Mouse (Mus musculus) frontal cortex, postnatal 25 days (tissue): ENCODE results near the gene Spata45.

Experiments used
- DNase-seq, 2 experiments: peaks; one replicate each; pipeline ENCODE4 v3.0.0; 2022; ENCODE audit warnings: low spot score in 2 of 2

Gene Spata45

DNA sequence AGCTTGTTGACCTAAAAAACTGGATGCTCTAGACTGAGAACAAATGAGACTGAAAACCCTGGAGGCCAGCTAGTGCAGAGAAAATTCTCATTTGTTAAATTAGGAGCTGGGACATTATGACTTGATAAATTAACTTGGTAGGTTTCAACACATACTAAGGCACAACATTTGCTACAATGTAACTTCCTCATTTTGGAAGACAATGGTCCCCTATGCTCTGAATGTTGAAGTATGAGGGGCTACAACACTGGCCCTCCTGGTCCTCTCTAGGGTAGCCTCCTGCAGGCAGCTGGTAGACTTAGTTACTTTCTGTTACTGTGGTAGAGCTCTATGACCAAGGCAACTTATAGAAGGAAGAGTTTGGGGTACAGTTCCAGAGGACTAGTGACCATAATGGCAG lies 4.9 kb downstream of the Spata45 start:
- DNase-seq = no peak

DNA sequence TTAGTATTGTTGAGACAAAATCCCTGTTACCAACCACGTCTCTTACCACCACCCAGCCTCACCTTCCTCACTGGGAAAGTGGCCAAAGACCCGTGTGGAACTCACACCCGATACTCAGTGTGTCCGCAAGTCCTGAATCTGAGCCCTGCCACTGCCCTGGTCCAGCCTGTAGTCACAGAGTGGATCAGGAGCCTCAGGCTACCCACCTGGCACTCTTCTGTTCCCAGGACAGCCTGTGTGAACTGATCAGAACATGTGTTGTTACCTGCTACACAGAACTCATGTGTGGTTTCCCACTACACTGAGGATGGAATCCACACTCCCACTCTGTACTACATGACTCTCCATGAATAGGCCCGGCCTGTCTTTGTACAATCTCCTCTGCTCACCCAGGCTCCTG lies 5.7 kb downstream of the Spata45 start:
- no peak for DNase-seq

DNA sequence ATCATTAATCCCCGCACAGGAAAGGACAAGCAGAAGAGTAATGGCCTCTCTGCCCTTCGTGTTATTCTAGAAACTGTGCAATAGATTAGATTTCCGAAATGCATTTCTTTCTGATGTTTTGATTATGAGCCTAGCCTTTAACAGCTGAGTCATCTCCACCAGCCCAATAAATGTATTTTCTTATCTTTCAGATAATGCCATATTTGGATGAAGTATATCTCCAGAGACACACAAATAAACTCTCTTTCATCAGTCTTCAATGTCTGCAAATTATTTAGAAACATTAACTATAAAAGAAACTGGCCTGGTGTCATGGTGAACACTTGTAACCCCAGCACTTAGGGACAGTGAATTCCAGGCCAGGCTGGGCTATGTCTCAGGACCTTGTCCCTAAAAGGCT lies 6.2 kb downstream of the Spata45 start:
- DNase-seq = no peak

DNA sequence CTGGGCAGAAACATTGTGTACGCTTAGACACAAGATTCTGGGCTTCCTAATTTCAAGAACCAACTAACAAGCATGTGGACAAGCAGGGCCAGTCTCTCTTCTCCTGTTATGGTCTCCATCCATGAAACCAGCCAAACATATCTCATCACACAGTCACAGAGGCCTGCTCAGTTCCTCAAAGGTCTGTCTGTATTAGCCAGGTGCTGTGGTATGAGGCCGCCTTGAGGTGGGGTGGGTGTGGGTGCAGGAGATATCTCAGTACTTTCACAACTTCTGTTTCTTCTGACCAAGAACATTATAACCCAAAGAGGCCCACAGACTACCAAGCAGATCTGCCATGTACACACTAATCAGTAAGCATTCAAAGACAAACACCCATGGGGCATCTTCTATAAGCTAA lies 8.8 kb downstream of the Spata45 start:
- DNase-seq = no peak

DNA sequence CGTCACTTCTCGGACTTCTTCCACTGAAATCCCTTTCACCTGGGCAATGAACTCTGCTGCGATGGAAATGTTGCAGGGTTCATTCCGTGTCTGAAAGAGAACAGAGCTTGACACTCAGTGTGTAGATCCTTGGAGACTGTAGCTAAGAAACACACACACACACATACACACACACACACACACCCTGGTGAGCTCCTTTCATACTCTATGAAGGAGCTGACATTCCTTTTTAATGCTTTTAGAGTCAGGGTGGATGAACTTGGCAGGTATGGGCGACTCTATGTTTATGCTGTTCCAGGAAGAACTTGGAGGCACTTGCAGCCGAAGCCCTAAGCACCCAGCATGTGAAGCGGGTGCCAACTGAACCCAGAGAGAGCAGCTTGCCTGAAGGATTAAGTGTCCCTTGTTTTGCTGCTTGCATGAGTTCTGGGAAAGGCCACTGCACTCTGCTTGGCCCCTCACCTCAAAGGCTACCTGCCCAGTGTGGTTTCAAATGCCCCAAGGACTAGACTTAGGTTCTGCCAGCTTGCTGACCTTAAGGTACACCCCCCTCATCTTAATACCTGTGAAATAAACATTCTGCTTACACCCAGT lies 9.9 kb downstream of the Spata45 start:
- no peak for DNase-seq

DNA sequence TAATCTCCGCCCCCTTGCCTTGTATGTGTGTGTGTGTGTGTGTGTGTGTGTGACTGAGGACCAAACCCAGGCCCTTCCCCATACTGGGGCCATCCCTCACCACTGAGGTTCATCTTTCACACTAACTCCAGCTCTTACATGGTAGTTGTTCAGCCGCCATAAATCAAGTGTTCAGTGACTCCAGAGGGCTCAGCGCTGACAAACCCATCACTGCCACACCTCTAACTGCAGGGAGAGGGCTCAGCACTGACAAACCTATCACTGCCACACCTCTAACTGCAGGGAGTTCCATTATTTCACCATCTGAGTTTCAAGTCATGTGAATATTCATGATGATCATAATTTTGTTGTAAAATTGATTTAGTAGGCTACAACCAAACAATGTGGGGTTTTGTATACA lies 17.1 kb downstream of the Spata45 start:
- DNase-seq = no peak

DNA sequence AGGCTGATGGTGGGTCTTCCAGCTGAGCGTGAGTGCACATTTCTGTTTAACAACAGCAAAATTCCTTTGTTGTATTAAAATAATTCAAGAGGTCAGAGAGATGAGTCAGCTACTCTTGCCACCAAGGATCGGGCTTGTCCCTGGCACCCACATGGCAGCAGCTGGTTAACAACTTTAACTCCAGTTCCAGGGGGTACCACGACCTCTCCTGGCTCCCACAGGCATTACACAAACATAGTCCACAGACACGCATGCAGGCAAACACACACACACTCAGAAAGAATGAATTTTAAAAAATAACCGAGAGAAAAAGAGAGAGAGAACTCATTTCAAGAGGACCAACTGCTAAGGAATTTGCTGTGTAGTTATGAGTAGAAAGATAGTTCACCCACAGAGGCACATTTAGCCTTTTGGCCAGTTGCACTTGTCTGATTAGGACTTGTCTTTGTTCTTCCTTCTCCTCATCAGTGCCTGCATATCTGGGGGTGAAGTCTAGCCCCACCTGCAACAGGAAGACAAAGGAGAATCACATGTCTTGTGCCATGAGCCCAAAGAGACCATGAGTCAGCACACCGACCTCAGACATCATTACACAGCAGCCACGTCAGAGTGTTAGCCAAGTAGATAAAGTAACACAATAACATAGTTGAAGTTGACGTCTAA lies 18.6 kb downstream of the Spata45 start:
- DNase-seq = no peak

DNA sequence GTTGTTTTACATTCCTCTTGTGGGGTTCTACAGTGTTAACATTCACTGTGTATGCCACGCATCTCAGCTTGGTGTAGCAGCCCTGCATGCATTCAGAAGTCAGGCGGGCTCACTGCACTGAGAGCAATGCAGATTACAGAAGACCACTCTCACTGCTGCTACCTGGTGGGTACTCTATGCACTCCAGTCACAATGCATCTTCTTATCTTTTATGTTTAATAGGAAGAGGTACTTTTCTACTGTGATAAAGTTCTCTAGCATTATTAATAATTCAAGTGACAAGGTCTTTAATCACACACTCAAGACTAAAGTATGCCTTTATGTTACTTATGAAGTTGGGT lies 19.1 kb downstream of the Spata45 start:
- no peak for DNase-seq

DNA sequence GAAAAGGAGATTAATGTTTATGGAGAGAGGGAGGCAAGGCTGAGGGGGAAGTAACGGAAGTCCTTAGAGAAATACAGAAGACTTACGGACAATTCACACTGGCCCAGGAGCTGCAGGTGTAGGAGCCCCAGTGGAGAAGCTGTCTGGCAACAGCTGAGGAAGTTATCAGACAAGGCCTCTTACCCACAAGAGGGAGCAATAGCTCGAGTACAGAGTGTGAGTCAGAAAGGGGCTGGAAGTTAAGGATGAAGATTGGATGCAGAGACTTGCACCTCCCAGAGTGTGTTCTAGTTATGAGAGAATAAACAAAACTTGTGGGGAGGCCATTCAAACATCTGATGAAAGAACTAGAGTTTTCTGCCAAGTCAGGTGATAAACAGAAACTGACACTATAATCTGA lies 21.0 kb downstream of the Spata45 start:
- DNase-seq = no peak

DNA sequence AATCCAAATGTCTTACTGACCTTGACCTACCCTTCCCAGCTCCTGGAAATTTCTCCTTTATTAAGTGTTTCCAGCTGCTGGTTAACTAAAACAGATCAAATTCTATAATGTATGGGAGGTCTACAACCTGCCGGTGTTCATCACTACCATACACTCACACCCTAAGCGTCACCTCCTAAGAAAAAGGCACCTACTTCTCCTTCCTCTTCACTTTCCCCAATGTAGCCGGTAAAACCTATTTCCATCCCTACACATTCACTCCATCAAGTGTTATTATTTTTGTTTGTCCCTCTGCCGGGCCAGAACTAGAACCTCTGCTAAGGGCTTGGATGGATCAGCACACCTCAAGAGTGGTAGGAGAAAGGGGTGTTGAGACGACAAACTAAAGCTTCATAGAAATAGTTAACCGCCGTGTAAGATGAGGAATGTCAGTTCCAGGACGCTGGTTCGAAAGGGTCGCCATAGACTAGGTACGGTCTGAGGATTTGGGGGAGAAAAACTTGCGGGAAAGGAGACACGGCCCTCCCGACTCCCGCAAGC lies 25.9 kb downstream of the Spata45 start:
- no peak for DNase-seq

DNA sequence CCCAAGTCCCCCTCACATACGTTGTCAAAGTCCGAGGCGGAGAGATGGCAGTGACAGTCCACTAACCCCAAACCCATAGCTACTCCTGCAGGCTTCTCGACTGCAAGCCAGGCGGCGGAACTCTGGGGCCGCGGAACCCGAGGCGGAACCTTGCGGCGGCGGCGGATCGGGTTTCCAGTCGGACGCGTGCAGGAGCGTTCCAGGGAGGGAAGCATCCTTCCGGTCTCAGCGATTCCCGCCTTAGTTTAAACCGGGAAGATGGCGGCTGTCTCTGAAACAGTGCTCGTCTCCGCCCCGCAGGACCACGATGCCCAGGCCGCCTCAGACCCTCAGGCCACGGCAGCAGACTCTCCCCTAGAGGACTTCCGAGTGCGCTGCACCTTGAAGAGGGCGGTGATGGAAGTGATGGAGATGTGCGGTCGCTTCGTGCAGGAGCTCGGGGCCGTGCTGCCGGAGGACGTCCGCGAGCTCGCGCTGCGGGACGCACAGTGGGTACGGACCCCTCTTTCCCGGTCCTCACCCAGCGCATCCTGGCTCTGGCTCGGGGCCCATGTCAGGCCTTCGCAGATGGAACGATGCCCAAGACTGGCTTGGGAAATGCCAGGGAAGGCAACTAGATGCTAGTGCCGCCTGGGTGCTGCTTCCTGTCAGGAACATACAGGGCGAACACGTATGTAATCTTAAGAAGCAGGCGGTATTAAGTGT lies 26.5 kb downstream of the Spata45 start, which contains the start of the genes Tatdn3 and Nsl1:
Tatdn3 (minus strand) TSS at position 152 of the 705 bp plus-strand sequence.
Nsl1 (plus strand) TSS at position 232 of the 705 bp plus-strand sequence.
- peak; percentile 89 to 94 for DNase-seq

DNA sequence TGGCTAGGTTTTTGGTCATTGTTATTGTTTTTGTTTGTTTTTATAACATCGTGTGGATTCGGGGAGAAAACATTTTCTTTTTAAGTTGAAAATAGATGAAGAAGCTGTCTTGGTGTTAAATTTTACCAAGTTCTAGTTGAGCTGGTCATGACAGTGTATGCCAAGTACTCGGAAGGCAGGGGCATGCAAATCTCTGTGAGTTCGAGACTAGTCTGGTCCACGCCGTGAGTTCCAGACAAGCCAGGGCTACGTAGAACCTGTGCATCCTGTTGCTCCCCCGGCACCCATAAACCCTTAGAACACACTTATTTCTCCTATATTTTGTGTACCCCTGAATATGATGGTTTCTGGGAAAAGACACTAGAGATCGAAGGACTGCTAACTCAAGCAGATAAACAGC lies 27.3 kb downstream of the Spata45 start:
- DNase-seq = no peak

DNA sequence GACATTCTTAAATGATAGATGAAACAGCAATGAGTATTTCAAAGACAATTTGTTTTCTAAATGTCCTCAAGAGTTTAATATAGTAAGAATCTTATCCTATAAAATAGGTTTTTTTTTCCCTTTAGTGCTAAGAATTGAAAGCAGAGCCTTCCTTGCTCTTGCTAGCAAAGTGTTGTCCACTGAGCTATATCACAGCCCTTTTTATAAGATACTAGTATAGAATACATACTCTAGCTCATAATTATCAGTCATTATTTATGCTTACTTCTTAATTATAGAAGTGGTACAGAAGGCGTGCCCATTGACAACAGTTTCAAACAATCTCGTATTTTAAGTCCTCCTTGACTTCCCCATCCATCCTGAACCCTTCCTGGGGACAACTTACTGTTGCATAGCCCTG lies 28.1 kb downstream of the Spata45 start:
- DNase-seq = no peak

DNA sequence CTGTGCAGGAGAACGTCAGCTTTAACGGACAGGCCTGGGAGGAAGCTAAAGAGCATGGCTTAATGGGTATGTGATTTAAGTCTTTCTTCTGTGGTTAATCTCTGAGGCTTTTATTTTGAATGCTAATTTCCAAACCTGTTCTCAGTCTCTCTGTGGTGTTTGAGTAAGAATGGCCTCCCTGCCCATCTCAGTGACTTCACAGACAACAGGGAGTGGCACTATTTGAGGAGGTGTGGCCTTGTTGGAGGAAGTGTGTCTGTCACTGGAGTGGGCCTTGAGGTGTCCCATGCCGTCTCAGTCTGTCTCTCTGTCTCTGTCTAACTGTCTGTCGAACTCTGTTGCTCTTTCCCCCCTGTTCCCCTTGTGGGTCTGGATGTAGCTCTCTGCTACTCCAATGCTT lies 28.7 kb downstream of the Spata45 start:
- DNase-seq = no peak

DNA sequence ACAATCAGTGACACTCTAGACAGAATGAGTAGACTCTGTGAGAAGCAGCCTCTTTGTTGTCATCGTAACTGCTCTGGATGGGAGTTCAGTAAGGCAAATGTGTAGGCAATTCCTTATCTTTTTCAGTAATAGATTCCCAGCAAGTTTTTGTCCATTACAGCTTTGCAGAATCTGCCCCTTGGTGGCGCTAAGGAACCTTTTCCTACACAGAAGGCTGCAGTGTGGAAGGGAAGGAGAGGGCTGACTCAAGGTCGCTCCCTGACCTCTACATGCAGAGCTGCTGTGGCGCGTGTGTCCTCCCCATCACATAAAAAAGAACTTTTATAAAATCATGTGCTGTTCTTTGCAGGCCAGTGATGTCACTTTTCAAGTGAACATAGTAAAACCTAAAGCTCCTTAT lies 31.9 kb downstream of the Spata45 start:
- DNase-seq = no peak

DNA sequence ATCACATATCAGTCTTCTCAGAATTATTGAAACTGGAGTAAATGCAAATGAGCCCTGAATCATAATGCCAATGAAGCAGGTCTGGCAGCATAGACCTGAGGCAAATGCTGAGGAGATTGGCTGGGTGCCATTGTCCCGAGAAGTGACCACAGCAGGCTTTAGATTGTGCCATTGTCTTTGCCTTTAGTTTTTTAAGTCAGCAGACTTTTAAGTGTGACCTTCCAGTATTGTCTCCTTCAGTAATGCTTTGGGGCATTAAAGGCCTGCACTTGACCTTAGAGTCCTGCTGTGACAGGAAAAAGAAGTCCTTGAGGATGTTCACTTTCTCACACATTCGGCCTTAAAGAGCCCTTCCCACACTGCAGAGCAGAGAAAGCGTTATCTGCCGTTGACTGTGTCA lies 33.8 kb downstream of the Spata45 start:
- DNase-seq = no peak

DNA sequence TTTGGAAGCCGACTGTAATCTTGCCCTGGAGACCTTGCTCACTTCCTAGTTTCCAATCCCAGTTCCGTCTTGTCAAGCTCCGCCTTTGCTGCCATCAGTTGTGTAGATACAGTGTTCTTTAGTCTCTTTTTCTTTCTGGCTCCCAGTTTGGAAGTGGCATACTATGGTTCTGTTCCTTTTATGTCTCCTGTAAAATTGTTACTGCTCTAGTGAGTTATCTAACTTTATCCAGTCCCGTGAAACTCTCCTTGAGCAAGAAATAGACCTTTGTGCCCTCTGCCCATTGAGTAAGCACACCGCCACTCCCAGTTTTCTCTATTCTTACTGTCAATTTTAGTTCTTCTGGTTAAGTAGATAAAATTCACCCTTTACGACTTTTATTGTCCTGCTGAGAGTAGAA lies 35.2 kb downstream of the Spata45 start:
- no peak for DNase-seq

DNA sequence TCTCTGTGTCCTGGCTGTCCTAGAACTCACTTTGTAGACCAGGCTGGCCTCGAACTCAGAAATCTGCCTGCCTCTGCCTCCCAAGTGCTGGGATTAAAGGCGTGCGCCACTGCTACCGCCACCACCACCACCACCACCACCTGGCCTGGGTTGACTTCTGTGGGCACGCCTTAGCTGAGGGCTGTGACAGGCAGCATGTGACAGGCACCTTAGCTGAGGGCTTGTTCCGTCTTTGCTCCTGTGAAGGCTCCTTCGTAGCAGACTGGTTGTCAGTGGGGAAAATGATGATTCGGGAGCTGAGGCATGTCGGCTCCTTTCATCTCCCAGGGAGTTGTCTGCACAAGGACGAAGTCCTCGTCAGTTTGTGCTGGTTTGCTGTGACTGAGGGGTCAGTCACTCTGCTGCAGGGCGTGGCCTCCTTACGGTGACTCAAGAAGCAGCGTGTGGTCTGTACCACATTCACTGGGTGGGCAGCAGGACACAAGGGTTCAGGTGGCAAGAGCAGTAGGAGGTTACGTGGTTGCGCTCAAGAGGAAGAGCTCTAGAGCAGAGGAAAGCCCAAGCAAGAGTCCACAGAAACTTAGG lies 36.0 kb downstream of the Spata45 start:
- no peak for DNase-seq

DNA sequence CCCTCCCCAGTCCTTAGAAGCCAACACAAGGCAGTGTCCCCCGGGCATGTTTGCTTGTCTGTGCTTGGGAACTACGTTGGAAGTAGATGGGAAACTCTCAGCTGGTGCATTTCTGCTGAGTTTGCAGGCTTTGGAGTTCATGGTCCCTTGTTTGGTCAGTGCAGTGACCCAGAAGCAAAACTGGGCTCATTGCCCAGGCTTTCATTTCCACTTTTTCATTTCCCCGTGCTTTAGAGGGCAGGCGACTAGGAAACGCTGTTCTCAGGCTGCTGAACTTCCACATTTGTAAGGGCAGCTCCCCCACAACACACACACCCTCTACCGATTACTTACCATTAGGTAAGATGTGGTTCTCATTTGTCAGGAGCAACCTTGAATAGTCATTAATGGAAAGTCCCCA lies 36.6 kb downstream of the Spata45 start:
- no peak for DNase-seq

DNA sequence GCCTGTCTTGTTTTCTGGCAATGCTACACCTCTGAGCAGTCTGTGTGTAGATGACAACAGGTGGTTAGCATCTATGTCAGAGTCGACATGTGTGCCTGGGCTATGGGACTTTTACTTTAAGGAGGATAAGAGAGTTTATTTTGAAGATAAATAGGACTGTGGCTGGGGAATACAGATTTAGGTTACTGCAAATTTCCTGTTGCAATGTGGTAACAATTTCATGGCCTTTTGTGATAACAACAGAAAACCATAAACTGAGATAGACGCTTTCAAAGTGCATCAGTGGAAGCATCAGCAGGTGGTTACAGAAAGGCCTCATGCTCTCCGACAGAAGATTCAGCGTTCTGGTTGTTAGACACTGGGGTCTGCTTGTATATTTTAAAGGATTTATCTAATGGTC lies 37.0 kb downstream of the Spata45 start:
- DNase-seq = no peak

DNA sequence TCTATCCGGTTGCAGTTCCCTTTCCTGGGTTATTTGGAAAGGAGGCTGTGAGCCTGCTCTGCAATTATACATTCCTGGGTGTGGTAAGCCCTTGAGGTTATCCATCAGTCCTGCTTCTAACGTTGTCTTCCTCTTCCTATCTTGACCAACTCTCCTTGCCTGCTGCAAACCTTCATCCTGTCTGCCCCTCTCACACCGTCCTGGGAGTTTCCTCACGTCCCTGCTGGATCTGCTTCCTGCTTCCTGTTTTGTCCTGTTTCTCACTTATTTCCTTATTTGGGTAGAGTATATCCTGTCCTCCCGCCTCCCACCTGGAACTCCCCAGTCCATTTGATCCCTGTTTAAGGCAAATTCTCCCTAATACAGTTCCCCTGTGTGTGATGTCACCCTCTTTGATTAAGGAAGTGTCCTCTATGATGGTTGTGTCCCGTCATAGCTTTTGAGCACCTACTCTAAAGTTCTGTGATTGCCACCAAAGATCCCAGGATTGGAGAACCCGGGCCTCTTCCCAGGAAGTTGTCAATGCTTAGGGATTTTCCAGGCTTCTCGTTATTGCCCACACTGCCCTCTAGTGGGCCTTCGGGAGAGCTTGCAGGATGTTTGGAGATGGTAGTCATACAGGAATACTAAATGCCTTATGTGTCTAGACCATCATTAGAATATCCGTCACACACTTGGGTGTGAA lies 38.9 kb downstream of the Spata45 start:
- peak in 1 of 2 experiments; percentile 35 for DNase-seq

DNA sequence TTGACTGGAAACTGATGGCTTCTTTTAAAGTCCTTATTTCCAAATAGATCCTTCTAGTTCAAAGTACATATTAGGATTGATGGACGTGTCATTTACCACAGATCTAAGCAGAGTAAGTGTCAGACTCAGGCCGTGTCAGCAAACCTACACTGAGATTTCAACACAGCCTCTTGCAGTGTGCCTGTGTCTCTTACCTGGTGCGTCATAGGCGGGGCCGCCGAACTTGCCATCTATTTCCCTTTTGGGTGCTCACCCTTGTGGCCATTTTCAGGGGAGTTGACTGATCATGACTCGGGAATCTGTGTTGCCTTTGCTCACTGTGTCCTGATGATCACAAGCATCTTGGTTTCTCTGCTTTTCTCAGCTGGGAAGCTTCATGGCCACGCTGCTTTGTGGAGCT lies 46.8 kb downstream of the Spata45 start:
- no peak for DNase-seq
